Mouse (Mus musculus) heart, embryonic 14.5 days (tissue): ENCODE measurements around the gene Mrpl42. TPM values are rescaled to one million over a fixed set of nuclear protein-coding genes. Genes with fewer than 3 reads are reported as not detected.

Experiments used
- ATAC-seq: fragments of 200-750 bp; cut with Nextera tagmentation; 2 replicates; pipeline ENCODE4 v1.8.0; 2017; ENCODE audit warnings: low read depth, moderate TSS enrichment; ENCODE audit not compliant: insufficient number of reproducible peaks, insufficient read depth, low FRiP score
- H3K27ac ChIP-seq, 2 experiments: fragments of 200-500 bp in 1 of 2; fragments of 300-500 bp in 1 of 2; sonication (generic) in 1 of 2; replicated peaks in 1 of 2; 2 replicates each; pipeline ENCODE4 v1.5.1; 2012 to 2014; ENCODE audit warnings: low read depth in 2 of 2, low read length in 2 of 2, control low read depth in 1 of 2, mild to moderate bottlenecking in 1 of 2, mixed read lengths in 1 of 2; ENCODE audit not compliant: control insufficient read depth in 1 of 2, insufficient read depth in 1 of 2
- H3K27me3 ChIP-seq: fragments of 300-500 bp; sonication (generic); 2 replicates; pipeline ENCODE4 v1.6.1; 2014; ENCODE audit warnings: mild to moderate bottlenecking, low read length, control low read depth; ENCODE audit not compliant: control insufficient read depth, insufficient read depth
- H3K36me3 ChIP-seq: fragments of 300-500 bp; sonication (generic); 2 replicates; pipeline ENCODE4 v1.6.1; 2014; ENCODE audit warnings: mild to moderate bottlenecking, control low read depth, low read length, mixed read lengths; ENCODE audit not compliant: control insufficient read depth, insufficient read depth
- H3K4me1 ChIP-seq, 2 experiments: fragments of 200-500 bp in 1 of 2; fragments of 300-500 bp in 1 of 2; sonication (generic) in 1 of 2; 2 replicates each; pipeline ENCODE4 v1.6.1; 2012 to 2014; ENCODE audit warnings: low read length in 2 of 2, control low read depth in 1 of 2, mixed read lengths in 1 of 2; ENCODE audit not compliant: control insufficient read depth in 2 of 2, insufficient read depth in 2 of 2
- H3K4me2 ChIP-seq: fragments of 300-500 bp; sonication (generic); 2 replicates; pipeline ENCODE4 v1.6.1; 2014; ENCODE audit warnings: mild to moderate bottlenecking, low read length
- H3K4me3 ChIP-seq, 2 experiments: fragments of 200-500 bp in 1 of 2; fragments of 300-500 bp in 1 of 2; sonication (generic) in 1 of 2; 2 replicates each; pipeline ENCODE4 v1.5.1; 2012 to 2014; ENCODE audit warnings: low read length in 2 of 2, mild to moderate bottlenecking in 2 of 2, control low read depth in 1 of 2, low read depth in 1 of 2, moderate library complexity in 1 of 2; ENCODE audit not compliant: control insufficient read depth in 1 of 2, insufficient read depth in 1 of 2
- H3K9ac ChIP-seq: fragments of 300-500 bp; sonication (generic); 2 replicates; pipeline ENCODE4 v1.6.1; 2014; ENCODE audit warnings: mild to moderate bottlenecking, low read length
- H3K9me3 ChIP-seq: fragments of 300-500 bp; sonication (generic); 2 replicates; pipeline ENCODE4 v1.6.1; 2016; ENCODE audit warnings: low read length, control low read depth; ENCODE audit not compliant: control insufficient read depth
- WGBS: fragments of 180-500 bp; shearing (Covaris S2); extraction: QIAGEN DNeasy Blood & Tissue Kit; methylation state at CpG from one replicate; pipeline ENCODE4 v1.1.7; 2014; 5-methylcytosine and 5-hydroxymethylcytosine counted together
- polyA plus RNA-seq: library from polyadenylated mRNA; unstranded; fragments of >200 nt; fragmentation: Nextera tagmentation; extraction: Ambion mirVana; gene quantifications from 2 replicates; pipeline ENCODE4 v1.2.1, GENCODE M21; 2014

The Mrpl42 gene
- polyA plus RNA-seq, 1 experiment from 2014 or later: 673 TPM

GRCm38 (mm10) chr10:95515293-95515931 is 13.7 kb upstream of the Mrpl42 start:
- no peaks in the 10 kb centered on the region for H3K9me3 ChIP-seq
- H3K9ac ChIP-seq: peak overlapping the region; percentile 97
- H3K4me1 ChIP-seq: peaks cover 4 to 30% of the 10 kb centered on the region in 2 experiments
- H3K4me3 ChIP-seq: peak overlapping the region; percentile 92 to 100
- H3K27me3 ChIP-seq: no peaks in the 10 kb centered on the region
- peak overlapping the region; percentile 77 for H3K4me2 ChIP-seq
- H3K27ac ChIP-seq: peak overlapping the region; percentile 97 to 98
- WGBS: under 1% methylated on average over 78 of the region's 80 CpGs
- H3K36me3 ChIP-seq: peaks cover 21% of the 10 kb centered on the region
- ATAC-seq: peak; percentile 65

GRCm38 (mm10) chr10:95514656-95515292 is 13.0 kb upstream of the Mrpl42 start, which contains the start of gene Ube2n:
Gene Ube2n, plus strand, starts transcription at chr10:95515145.
- peak within 1 kb of the TSS; percentile 77 for H3K4me2 ChIP-seq
- WGBS: under 1% methylated on average over 77 of the region's 81 CpGs
- no peaks in the 10 kb centered on the region for H3K9me3 ChIP-seq
- H3K27ac ChIP-seq: peak within 1 kb of the TSS; percentile 97 to 98
- H3K27me3 ChIP-seq: no peaks in the 10 kb centered on the region
- peak; percentile 98 for ATAC-seq
- H3K4me1 ChIP-seq: peaks cover 4 to 24% of the 10 kb centered on the region in 2 experiments
- peak within 1 kb of the TSS; percentile 97 for H3K9ac ChIP-seq
- peaks cover 21% of the 10 kb centered on the region for H3K36me3 ChIP-seq
- peak within 1 kb of the TSS; percentile 92 to 100 for H3K4me3 ChIP-seq

DNA sequence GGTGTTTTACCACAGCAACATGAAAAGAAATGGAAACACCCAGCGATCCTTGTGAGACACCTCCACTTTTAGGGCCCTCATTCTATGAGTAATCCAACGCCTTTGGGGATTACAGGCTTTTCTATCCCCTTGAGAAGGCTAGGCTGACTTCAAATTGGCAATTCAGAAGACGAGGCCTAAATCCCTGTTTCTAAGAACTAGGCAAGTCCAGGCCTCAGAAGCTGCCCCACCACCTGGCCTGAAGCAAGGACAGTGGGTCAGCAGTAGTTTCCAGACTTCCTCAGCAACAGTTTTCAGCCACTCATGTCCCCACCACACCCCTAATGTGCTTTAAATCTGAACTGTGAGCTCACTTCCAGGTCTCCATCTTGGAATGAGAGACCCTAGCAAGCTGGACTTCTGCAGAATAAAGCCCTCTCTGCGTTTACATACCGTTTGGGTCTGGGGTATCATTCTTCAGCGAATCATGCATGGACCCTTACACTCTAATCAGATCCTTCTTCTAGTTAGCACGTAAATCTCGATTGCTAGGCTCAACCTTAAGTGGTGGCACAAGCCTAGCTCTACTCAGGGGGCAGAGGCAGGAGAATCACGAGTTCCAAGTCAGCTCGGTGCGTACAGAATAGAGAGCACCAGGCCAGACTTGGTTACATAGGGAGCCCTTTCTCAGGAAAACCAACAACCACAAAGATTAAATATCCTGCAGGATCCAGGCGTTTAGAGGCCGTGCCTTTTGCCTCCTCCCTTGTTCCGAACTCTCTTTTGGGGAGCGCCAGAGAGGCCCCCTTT is 12.2 kb upstream of the Mrpl42 start:
- H3K27me3 ChIP-seq: no peaks in the 10 kb centered on the region
- H3K27ac ChIP-seq: peak overlapping the region; percentile 89 to 97
- no peak for ATAC-seq
- 36% methylated on average over 15 of the region's 15 CpGs for WGBS
- H3K36me3 ChIP-seq: peaks cover 15% of the 10 kb centered on the region
- H3K9me3 ChIP-seq: no peaks in the 10 kb centered on the region
- H3K4me2 ChIP-seq: peak overlapping the region; percentile 72
- peaks cover 4 to 19% of the 10 kb centered on the region in 2 experiments for H3K4me1 ChIP-seq
- H3K9ac ChIP-seq: peak overlapping the region; percentile 97
- peak overlapping the region; percentile 92 to 100 for H3K4me3 ChIP-seq

- no peak overlapping the region for H3K27ac ChIP-seq
- H3K36me3 ChIP-seq: 0 out of 2 replicates have a peak, but pooled peaks cover 7% of the 10 kb centered on the region
- H3K9me3 ChIP-seq: no peaks in the 10 kb centered on the region
- no peak overlapping the region for H3K4me2 ChIP-seq
- no peaks in the 10 kb centered on the region for H3K27me3 ChIP-seq
- 85% methylated on average over 8 of the region's 8 CpGs for WGBS
- H3K9ac ChIP-seq: no peak overlapping the region
- ATAC-seq: no peak
- peaks cover 4 to 17% of the 10 kb centered on the region in 2 experiments for H3K4me1 ChIP-seq
- no peak overlapping the region for H3K4me3 ChIP-seq
These were observed 10.9 kb upstream of the Mrpl42 start for GRCm38 (mm10) chr10:95512635-95513034.

DNA sequence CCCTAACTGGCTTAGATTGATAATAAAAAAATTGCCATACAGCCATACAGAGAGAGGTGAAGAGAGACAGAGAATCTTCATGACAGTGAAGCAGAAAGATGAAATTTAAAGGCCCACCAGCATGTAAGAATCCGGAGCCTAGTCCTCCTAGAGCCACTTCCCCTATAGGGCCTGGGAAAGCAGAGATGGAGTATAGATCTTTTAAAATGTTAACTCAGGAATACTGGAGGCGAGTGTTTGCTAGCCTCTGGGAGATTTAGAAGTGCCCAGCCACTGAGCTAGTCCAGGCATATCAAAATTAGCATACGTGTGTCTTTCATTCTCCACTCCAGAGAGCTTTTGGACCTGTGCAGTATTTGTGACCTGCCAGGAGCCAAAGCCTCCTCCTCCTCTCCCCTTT is 7.5 kb upstream of the Mrpl42 start:
- H3K9ac ChIP-seq: no peak overlapping the region
- ATAC-seq: no peak
- H3K27me3 ChIP-seq: no peaks in the 10 kb centered on the region
- no peak overlapping the region for H3K4me2 ChIP-seq
- 68% methylated on average over 3 of the region's 3 CpGs for WGBS
- H3K4me3 ChIP-seq: no peak overlapping the region
- H3K36me3 ChIP-seq: no peaks in the 10 kb centered on the region
- H3K27ac ChIP-seq: no peak overlapping the region
- no peaks in the 10 kb centered on the region for H3K9me3 ChIP-seq
- peaks cover 4 to 8% of the 10 kb centered on the region in 2 experiments for H3K4me1 ChIP-seq

GRCm38 (mm10) chr10:95508793-95509192 is 7.1 kb upstream of the Mrpl42 start:
- H3K9me3 ChIP-seq: no peaks in the 10 kb centered on the region
- no peaks in the 10 kb centered on the region for H3K36me3 ChIP-seq
- WGBS: 64% methylated on average over 6 of the region's 6 CpGs
- H3K27ac ChIP-seq: no peak overlapping the region
- H3K9ac ChIP-seq: no peak overlapping the region
- no peak overlapping the region for H3K4me3 ChIP-seq
- no peak overlapping the region for H3K4me2 ChIP-seq
- H3K4me1 ChIP-seq: peaks cover 0 to 6% of the 10 kb centered on the region in 2 experiments; a peak in 3 of 4 replicates
- ATAC-seq: no peak
- H3K27me3 ChIP-seq: no peaks in the 10 kb centered on the region

DNA sequence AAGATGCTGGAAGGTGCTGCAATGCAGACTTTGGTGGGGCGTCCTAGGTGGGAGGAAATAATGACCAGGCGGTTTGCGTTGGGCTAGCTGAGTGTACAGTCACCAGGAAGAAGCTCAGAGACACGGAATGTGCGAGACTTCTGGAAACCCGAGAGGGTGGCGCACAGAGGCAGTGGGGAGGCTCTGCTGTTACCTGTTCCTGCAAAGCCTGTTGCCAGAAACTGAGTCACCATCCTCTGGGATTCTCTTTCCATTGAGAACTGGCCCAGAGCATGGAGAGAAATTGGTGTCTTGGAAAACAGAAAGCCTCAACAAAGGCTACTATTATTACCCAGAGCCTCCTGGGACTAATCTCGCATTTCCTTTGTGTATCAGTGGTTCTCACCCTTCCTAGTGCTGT is 6.4 kb upstream of the Mrpl42 start:
- Histone ChIP-seq H3K4me1 (peaks cover 2 to 5% of the 10 kb centered on the region in 2 experiments; a peak in 2 of 4 replicates), H3K27ac (no peak overlapping the region), H3K4me3 (no peak overlapping the region), H3K4me2 (no peak overlapping the region), H3K9ac (no peak overlapping the region), H3K9me3 (no peaks in the 10 kb centered on the region), H3K27me3 (no peaks in the 10 kb centered on the region), H3K36me3 (no peaks in the 10 kb centered on the region)
- ATAC-seq: no peak
- WGBS: 75% methylated on average over 8 of the region's 8 CpGs
